Mouse (Mus musculus) embryo, embryonic 10.5 days (tissue): ENCODE measurements around the gene BC034090.

ENCODE experiments used
- DNase-seq: peaks from one replicate; pipeline ENCODE4 v3.0.0-alpha.2; 2015; ENCODE audit warnings: low spot score

BC034090 gene

GRCm38 (mm10) chr1:155216313-155216712 lies 27.9 kb downstream of the BC034090 start:
- no peak for DNase-seq

GRCm38 (mm10) chr1:155215066-155215764 lies 29.0 kb downstream of the BC034090 start:
- DNase-seq: no peak

GRCm38 (mm10) chr1:155213912-155214311 lies 30.3 kb downstream of the BC034090 start:
- no peak for DNase-seq

GRCm38 (mm10) chr1:155212936-155213774 lies 31.1 kb downstream of the BC034090 start:
- DNase-seq: peak; percentile 73

- peak; percentile 89 for DNase-seq
Observed at GRCm38 (mm10) chr1:155212493-155212892, 31.8 kb downstream of the BC034090 start.

- DNase-seq: no peak
Observed at GRCm38 (mm10) chr1:155212081-155212480, 32.2 kb downstream of the BC034090 start.

GRCm38 (mm10) chr1:155211017-155211416 lies 33.2 kb downstream of the BC034090 start:
- DNase-seq: peak; percentile 51

GRCm38 (mm10) chr1:155210011-155210763 lies 34.1 kb downstream of the BC034090 start:
- no peak for DNase-seq

- no peak for DNase-seq
Observed at GRCm38 (mm10) chr1:155207859-155208258, 36.4 kb downstream of the BC034090 start.

GRCm38 (mm10) chr1:155205822-155206660 lies 38.2 kb downstream of the BC034090 start:
- DNase-seq: no peak

- no peak for DNase-seq
Observed at GRCm38 (mm10) chr1:155205311-155205710, 38.9 kb downstream of the BC034090 start.

- no peak for DNase-seq
Observed at GRCm38 (mm10) chr1:155204560-155205162, 39.6 kb downstream of the BC034090 start.

GRCm38 (mm10) chr1:155203954-155204353 lies 40.3 kb downstream of the BC034090 start:
- DNase-seq: no peak

GRCm38 (mm10) chr1:155203101-155203500 lies 41.1 kb downstream of the BC034090 start:
- no peak for DNase-seq

GRCm38 (mm10) chr1:155202472-155202871 lies 41.8 kb downstream of the BC034090 start:
- no peak for DNase-seq

- no peak for DNase-seq
Observed at GRCm38 (mm10) chr1:155201914-155202313, 42.3 kb downstream of the BC034090 start.

GRCm38 (mm10) chr1:155201373-155201879 lies 42.8 kb downstream of the BC034090 start:
- no peak for DNase-seq

- DNase-seq: no peak
Observed at GRCm38 (mm10) chr1:155200967-155201366, 43.3 kb downstream of the BC034090 start.

- no peak for DNase-seq
Observed at GRCm38 (mm10) chr1:155199522-155199921, 44.7 kb downstream of the BC034090 start.

GRCm38 (mm10) chr1:155196691-155197090 lies 47.6 kb downstream of the BC034090 start:
- DNase-seq: no peak

GRCm38 (mm10) chr1:155192805-155193368 lies 51.4 kb downstream of the BC034090 start:
- no peak for DNase-seq
